Mouse (Mus musculus) cortical plate, adult 2 months (tissue): ENCODE measurements around the gene Prrx2.

Source experiments
- CTCF ChIP-seq: fragments of 200-500 bp; IDR thresholded peaks from 2 replicates; pipeline ENCODE4 v1.5.1; 2011; ENCODE audit warnings: mild to moderate bottlenecking, control low read depth, low read length; ENCODE audit not compliant: insufficient read depth; ENCODE audit errors: extremely low read depth
- POLR2A ChIP-seq: fragments of 200-500 bp; IDR thresholded peaks from 2 replicates; pipeline ENCODE4 v1.6.1; 2011; ENCODE audit warnings: mild to moderate bottlenecking, low read length, control low read depth; ENCODE audit not compliant: insufficient read depth; ENCODE audit errors: extremely low read depth

DNA sequence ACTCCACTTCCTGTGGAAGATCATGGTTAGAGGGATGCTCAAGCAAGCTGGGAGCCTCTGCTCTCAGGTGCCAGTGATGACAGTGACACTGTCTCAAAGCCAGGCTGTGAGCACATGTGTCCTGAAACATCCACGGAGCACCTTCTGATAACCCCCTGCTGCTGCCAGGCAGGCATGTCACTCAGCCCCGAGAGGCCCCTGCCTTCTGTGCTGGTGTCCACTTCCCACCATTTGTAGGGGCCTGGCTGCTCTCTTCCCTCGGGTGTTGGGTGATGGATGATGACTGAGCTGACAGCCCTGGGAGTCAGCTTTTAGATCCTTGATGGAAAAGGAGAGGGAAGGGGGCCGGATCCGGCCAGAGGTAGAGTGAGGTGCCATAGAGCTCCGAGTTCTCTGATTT lies 12.0 kb downstream of the Prrx2 start:
- no peak for TF ChIP-seq POLR2A
- TF ChIP-seq CTCF = no peak
